In genomic region chr1:168801046-168801445, GRCm38 (mm10) we compare ENCODE assay signal across 19 mouse cellular contexts.
DNase-seq lines count a peak whose midpoint lies in the region.
"Had no signal": no experiment of that assay in that cellular context is flagged by ENCODE, and none has a peak within 500 bp of the region (broad histone marks: within the 10 kb centered on the region; RNA-seq: fewer than 3 reads in every experiment).

No protein-coding gene starts in this region.

- intact Hi-C loops in left cerebral cortex, postnatal 10 days (cut with DNase I) = no loop called here
- intact Hi-C loops in left cerebral cortex, postnatal 36 days (cut with DNase I) = no loop called here
- intact Hi-C loops in heart, postnatal 25 days (cut with DNase I) = no loop called here

- peak; percentile 42 for DNase-seq in left cerebral cortex, adult 11 months (ENCODE audit: low spot score)
- DNase-seq in left cerebral cortex, postnatal 10 days (ENCODE audit: extremely low spot score in 1 of 2, low spot score in 2 of 2) = no peak
- peak; percentile 64 to 72 for DNase-seq in frontal cortex, adult 2 months (ENCODE audit: extremely low spot score in 1 of 2, low spot score in 1 of 2)
- peak; percentile 68 for DNase-seq in layer of hippocampus, adult 9-11 months
- DNase-seq in left cerebral cortex, postnatal 36 days (ENCODE audit: low spot score in 2 of 2) = peak; percentile 34 to 38
- no peak for DNase-seq in heart, postnatal 25 days (ENCODE audit: low spot score)
- DNase-seq in testis, postnatal 10 days (ENCODE audit: low spot score) = no peak
- no peak for DNase-seq in kidney, adult 11 months
- DNase-seq: adrenal gland, adult 2 months; B cell, adult 2 months; cerebellum, adult 2 months; cerebellum, postnatal 25 days; gastrocnemius, postnatal 36 days; heart, adult 2 months; heart, postnatal 36 days; kidney, adult 2 months; kidney, postnatal 10 days; lung, postnatal 36 days; thymus, postnatal 14 days had no signal

Comparison
In these comparisons a context has a peak if more than half of its experiments do, and no peak if none do; other contexts are left out.
1. DNase-seq: peak in left cerebral cortex, adult 11 months (single experiment), frontal cortex, adult 2 months (2 of 2), layer of hippocampus, adult 9-11 months (single experiment) and left cerebral cortex, postnatal 36 days (2 of 2); none in left cerebral cortex, postnatal 10 days (0 of 2), heart, postnatal 25 days (single experiment), testis, postnatal 10 days (single experiment) and kidney, adult 11 months (single experiment).